Mouse (Mus musculus): Measurements from ENCODE around the gene Polm. TPM values are rescaled to one million over a fixed set of nuclear protein-coding genes. Genes with fewer than 3 reads are reported as not detected.

Polm gene
- polyA plus RNA-seq, 1 experiment from 2014 or later = 9.2 TPM

DNA sequence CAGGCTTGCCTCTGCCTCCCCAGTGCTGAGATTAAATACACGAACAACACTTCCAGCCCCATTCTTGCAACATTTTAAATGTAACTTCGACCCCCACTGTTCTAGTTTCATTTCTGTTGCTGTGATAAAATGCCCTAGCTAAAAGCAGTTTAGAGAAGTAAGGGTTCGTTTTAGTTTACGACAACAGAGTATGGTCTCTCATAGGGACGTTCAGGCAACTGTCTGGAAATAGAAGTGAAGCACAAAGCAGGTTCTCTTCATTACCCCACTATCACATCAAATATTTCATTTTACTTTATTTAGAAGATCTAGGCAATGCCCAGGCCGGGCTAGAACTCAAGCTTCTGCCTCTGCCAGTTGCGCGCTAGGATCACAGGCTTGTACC lies 50.2 kb downstream of the Polm start:
- Histone ChIP-seq H3K4me1 (peaks cover 19% of the 10 kb centered on the region), H3K4me3 (replicated peaks) (peak overlapping the region; percentile 64), H3K9ac (peak overlapping the region; percentile 79), H3K36me3 (peaks cover 21% of the 10 kb centered on the region), H3K27ac (peak overlapping the region; percentile 92), H3K9me3 (replicated peaks) (no peaks in the 10 kb centered on the region), H3K27me3 (no peaks in the 10 kb centered on the region), H3K4me2 (peak overlapping the region; percentile 83)
- no peak for ATAC-seq (replicated peaks; ENCODE audit: low FRiP score)
- 38% methylated on average over 8 of the region's 8 CpGs for WGBS

DNA sequence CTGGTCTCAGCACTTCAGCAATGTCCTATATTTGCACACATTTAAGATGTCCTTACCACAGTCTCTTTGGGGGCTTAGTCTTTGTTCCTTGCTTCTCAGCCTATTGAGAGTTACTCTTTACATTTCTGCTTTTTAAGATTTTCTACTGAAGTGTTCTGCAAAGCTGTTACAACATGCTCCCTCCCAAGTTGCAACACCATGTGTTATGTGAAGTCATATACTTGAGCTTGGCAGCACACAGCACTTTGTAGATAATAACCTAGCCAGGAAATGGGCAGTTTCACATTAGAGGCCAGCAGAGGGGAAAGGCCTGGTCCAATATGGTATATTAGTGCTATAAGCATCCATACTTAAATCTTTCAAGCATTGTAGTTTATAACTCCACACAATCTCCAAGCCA lies 52.1 kb downstream of the Polm start:
- Histone ChIP-seq H3K9ac (no peak overlapping the region), H3K9me3 (replicated peaks) (no peaks in the 10 kb centered on the region), H3K36me3 (peaks cover 14% of the 10 kb centered on the region), H3K27ac (no peak overlapping the region), H3K4me3 (replicated peaks) (no peak overlapping the region), H3K4me2 (no peak overlapping the region), H3K4me1 (peaks cover 19% of the 10 kb centered on the region), H3K27me3 (no peaks in the 10 kb centered on the region)
- ATAC-seq (replicated peaks; ENCODE audit: low FRiP score) = no peak

DNA sequence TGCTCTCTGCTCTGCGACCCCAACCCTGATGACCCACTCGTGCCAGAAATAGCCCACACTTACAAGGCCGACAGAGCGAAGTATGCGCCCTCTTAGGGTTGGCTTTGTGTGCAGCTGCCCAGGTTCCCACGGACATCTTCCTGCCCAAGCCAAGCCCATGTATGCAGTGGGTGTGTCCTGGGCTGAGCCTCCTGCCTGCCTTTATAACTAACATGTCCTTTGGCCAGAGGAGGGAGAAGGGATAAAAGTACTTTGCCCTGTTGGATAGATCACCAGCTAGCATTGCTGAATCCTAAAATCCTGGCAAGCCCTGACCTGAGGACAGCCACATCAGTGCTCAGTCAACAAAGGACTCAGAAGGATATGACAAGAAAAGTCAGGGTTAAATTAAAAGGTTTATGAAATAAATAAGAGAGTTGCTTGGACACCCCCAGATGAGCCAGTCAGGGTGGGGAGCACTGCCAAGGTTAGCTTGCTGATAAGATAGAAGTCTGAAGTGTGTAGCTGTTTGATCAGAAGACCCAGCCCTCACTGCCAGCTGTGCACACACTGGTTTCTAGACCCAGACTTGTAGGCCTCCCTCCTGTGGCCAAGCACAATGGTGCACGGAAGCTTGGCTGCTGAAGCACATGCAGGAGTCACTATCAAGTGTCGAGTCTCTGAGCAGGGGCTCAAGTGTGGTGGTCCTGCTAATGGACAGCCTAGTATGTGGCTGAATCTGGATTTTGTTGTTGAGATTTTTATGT lies 55.4 kb downstream of the Polm start:
- no peak overlapping the region for H3K4me2 ChIP-seq
- ATAC-seq (replicated peaks; ENCODE audit: low FRiP score) = no peak
- H3K36me3 ChIP-seq = peaks cover 18% of the 10 kb centered on the region
- peaks cover 1% of the 10 kb centered on the region for H3K4me1 ChIP-seq
- no peak overlapping the region for H3K9ac ChIP-seq
- H3K4me3 ChIP-seq (replicated peaks) = no peak overlapping the region
- no peaks in the 10 kb centered on the region for H3K9me3 ChIP-seq (replicated peaks)
- H3K27me3 ChIP-seq = no peaks in the 10 kb centered on the region
- WGBS = 69% methylated on average over 8 of the region's 8 CpGs
- H3K27ac ChIP-seq = no peak overlapping the region

DNA sequence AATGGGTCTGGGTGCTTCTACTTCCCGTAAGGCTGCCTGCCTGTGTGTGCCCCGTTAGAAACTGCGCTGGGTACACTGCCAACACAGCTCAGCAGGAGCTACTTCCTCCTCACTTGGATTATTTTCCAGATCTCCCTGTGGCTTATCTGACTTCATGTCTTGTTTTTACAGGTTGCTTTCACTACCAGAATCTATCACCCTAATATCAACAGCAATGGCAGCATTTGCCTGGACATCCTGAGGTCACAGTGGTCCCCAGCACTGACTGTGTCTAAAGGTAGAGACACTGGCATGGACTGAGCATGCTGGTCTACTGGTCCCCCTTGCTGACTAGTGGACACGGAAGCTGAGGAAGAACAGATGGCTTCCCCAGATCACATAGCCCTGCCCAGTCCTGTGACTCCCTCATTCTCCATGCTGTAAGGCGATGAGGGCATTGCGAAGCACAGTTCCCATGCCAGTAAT lies 57.7 kb downstream of the Polm start:
- Histone ChIP-seq H3K4me3 (replicated peaks) (no peak overlapping the region), H3K9ac (no peak overlapping the region), H3K4me1 (no peaks in the 10 kb centered on the region), H3K36me3 (peaks cover 18% of the 10 kb centered on the region), H3K4me2 (no peak overlapping the region), H3K27me3 (no peaks in the 10 kb centered on the region), H3K27ac (no peak overlapping the region), H3K9me3 (replicated peaks) (no peaks in the 10 kb centered on the region)
- WGBS = 91% methylated on average over 6 of the region's 6 CpGs
- no peak for ATAC-seq (replicated peaks; ENCODE audit: low FRiP score)

DNA sequence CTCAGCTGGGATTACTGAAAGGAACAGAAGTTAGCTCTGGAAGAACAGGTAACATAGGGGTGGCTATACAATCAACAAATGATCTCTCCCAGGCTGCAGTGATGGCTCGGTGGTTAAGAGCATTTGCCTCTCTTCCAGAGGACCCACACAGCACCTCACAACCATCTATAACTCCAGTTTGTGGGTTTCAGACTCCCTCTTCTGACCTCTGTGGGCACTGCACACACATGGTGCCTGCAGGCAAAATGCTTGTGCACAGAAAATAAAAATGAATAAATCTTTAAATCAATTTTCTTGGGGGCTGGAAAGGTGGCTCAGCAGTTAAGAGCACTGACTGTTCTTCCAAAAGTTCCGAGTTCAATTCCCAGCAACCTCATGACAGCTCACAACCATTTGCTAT lies 59.3 kb downstream of the Polm start:
- Histone ChIP-seq H3K4me2 (no peak overlapping the region), H3K27ac (no peak overlapping the region), H3K4me1 (no peaks in the 10 kb centered on the region), H3K9ac (no peak overlapping the region), H3K27me3 (no peaks in the 10 kb centered on the region), H3K9me3 (replicated peaks) (no peaks in the 10 kb centered on the region), H3K36me3 (peaks cover 15% of the 10 kb centered on the region), H3K4me3 (replicated peaks) (no peak overlapping the region)
- WGBS = 74% methylated on average over 2 of the region's 2 CpGs
- no peak for ATAC-seq (replicated peaks; ENCODE audit: low FRiP score)

Other genes with a start within 250 kb of the Polm start
- 192 and 202 TPM in 2 replicates for gene Mrps24, start 122.3 kb downstream of the Polm start, polyA plus RNA-seq (2015; fragmentation: Nextera tagmentation; extraction: Ambion mirVana)
- 22.3 and 23.3 TPM in 2 replicates for gene Urgcp, start 75.6 kb downstream of the Polm start, polyA plus RNA-seq (2015; fragmentation: Nextera tagmentation; extraction: Ambion mirVana)
- 112 and 116 TPM in 2 replicates for gene Dbnl, start 49.5 kb downstream of the Polm start, polyA plus RNA-seq (2015; fragmentation: Nextera tagmentation; extraction: Ambion mirVana)
- gene Pgam2, start 34.3 kb downstream of the Polm start, polyA plus RNA-seq (2015; fragmentation: Nextera tagmentation; extraction: Ambion mirVana) = 22.7 and 37.9 TPM in 2 replicates
- gene Aebp1, start 23.9 kb upstream of the Polm start, polyA plus RNA-seq (2015; fragmentation: Nextera tagmentation; extraction: Ambion mirVana) = 39.0 and 52.1 TPM in 2 replicates
- gene Pold2, start 40.3 kb upstream of the Polm start, polyA plus RNA-seq (2015; fragmentation: Nextera tagmentation; extraction: Ambion mirVana) = 133 and 141 TPM in 2 replicates
- 3.9 and 5.8 TPM in 2 replicates for gene Myl7, start 60.8 kb upstream of the Polm start, polyA plus RNA-seq (2015; fragmentation: Nextera tagmentation; extraction: Ambion mirVana)
- gene Gck, start 112.1 kb upstream of the Polm start, polyA plus RNA-seq (2015; fragmentation: Nextera tagmentation; extraction: Ambion mirVana) = 1.3 and 2.0 TPM in 2 replicates
- gene Ykt6, start 117.7 kb upstream of the Polm start, polyA plus RNA-seq (2015; fragmentation: Nextera tagmentation; extraction: Ambion mirVana) = 52.9 and 57.3 TPM in 2 replicates
- 4.3 and 4.5 TPM in 2 replicates for gene Camk2b, start 228.3 kb upstream of the Polm start, polyA plus RNA-seq (2015; fragmentation: Nextera tagmentation; extraction: Ambion mirVana)

Measured in kidney, embryonic 15.5 days (tissue).